Mouse (Mus musculus): ENCODE results near the gene Nfkbid. TPM values are rescaled to one million over a fixed set of nuclear protein-coding genes. Genes with fewer than 3 reads are reported as not detected.

Gene Nfkbid
- 0.40 and 0.80 TPM in 2 replicates for polyA plus RNA-seq (2021; fragmentation: Nextera tagmentation)
- long read RNA-seq, experiment 1, result 0 reads
- long read RNA-seq, experiment 2, partial matches to known transcripts, result 2 of 12 reads
- long read RNA-seq, experiment 2, other reads (novel, unspliced or antisense), result 7 of 12 reads

DNA sequence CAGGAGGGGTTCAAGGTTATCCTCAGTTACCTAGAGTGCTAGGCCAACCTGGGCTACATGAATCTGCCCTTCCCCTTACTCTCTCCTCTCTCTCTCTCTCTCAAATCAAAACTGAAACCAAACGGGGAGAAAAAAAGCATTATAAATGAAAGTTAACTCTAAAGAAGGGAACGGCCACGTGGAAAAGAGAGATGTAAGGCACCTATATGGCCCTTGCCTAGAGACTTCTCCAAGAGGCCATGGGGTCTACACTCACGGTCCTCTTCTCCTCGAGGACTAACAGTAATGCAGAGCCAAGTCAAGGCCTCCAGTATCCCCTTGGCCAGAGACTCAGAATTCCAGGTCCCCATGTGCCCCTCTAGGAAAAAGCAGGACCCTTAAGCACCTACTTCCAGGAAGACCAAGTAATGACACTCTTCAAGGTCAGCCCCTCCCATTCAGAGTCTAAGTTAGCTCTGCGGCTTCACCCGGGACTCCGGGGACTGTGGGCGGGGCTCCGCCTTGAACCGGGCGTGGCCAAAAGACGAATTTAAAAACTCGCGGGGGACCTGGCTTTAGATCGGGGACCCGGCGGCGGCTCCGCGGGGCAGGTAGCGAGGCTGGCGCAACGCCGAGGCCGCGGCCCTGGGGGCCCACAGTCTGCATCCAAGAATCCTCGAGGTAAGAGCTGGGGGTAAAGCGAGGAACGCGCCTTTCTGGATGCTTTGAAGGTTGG lies at the start of gene Nfkbid:
TSS of gene Nfkbid (plus strand) at position 558 of the 715 bp plus-strand sequence.

DNA sequence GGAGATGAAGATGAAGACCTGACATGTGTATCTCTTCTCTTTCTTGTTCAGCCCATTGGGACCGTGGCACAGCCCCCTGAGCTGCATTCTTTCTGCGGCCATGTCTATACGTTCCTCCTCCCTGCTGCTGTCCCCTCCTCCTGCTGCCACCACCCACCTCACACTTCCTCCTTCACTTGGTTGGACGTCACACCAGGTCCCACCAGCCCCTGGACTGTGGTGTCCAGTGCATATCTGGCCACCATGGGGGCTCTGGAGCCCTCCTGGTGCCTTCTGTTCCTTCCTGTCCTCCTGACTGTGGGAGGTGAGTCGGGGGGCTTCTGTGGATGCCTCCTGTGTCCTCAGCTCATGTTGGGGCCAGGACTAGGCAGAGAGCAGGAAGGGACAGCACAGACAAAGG lies 7.9 kb upstream of the Nfkbid start, which contains the start of gene Tyrobp:
TSS of gene Tyrobp (plus strand) at position 165 of the 400 bp plus-strand sequence.

DNA sequence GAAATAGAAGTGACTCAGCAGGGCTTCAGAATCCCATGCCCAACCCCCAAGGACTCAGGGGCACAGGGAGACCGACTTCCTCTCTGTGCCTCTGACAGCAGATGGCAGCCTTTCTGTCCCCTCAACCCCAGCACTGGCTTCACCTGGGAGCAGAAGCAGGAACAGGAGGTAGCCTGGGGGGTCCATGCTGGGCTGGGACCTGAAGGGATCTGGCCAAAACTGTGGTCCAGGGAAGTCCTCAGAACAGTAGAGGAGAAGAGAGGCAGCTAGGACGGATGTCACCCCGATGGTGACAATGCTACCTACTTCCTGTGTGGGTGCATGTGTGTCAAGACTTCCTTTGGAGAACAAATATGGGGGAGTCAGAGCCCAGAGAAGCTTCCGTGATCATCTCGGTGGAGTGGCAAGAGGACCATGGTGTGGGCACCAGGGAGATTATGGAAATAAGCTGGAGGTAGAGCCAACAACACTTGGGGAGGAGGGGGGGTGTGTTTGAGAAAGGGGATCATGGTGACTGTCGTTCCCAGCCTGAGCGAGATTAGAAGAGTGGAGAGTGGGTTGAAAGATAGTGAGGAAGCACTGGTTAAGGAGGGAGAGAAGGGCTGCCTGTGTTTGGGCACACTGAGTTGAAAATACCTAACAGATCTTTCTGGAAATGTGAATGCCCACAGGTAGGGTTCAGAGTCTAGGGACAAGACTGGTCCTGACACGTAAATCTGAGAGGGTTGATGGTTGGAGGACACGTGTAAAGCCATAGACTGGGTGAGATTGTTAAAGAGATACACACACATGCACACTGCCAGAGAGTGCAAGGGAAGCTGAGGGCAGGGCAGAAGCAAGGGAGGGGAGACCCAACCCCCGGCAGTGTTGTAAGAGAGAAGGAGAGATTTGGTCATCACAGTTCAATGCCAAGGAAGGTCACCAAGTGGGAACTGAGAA lies 1.7 kb upstream of the Nfkbid start, which contains the start of gene Hcst:
TSS of gene Hcst (minus strand) at position 294 of the 939 bp plus-strand sequence.

DNA sequence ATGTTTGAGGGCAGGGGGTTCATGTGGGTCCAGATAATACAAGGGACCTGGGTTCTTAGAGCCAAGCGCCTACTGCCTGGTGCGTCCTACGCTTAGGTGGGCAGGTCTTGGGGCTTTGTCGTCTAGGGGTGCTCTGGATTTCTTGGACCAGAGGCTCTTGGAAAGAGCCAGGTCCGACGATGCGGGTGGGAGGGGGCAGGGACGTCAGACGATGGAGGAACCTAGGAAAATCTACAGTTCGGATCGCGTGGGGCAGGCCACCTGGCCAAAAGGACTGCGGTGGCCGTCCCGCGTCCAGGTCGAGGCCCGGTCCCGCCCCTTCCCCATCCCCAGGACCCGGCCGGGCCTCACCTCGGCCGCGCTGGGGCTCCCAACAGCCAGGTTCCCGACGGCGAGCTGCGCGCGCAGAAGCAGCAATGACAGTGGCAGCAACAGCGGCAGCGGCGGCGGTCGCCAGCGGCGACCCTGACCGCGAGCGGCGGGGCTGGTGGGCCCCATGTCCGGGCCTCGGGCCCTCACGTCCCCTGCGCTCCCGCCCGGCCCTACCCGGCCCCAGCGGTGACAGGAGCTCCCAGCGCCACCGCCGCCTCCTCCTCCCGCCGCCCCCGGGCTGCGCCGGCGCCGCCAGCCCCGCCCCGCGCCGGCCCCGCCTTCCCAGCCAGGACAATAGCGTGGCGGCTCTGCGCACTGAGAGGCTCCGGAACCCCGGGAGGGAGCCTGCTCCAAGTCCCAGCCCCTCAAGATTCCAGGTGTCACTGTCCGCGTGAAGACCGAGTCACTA lies 23.6 kb downstream of the Nfkbid start, which contains the start of gene Aplp1:
TSS of gene Aplp1 (minus strand) at position 565 of the 781 bp plus-strand sequence.

DNA sequence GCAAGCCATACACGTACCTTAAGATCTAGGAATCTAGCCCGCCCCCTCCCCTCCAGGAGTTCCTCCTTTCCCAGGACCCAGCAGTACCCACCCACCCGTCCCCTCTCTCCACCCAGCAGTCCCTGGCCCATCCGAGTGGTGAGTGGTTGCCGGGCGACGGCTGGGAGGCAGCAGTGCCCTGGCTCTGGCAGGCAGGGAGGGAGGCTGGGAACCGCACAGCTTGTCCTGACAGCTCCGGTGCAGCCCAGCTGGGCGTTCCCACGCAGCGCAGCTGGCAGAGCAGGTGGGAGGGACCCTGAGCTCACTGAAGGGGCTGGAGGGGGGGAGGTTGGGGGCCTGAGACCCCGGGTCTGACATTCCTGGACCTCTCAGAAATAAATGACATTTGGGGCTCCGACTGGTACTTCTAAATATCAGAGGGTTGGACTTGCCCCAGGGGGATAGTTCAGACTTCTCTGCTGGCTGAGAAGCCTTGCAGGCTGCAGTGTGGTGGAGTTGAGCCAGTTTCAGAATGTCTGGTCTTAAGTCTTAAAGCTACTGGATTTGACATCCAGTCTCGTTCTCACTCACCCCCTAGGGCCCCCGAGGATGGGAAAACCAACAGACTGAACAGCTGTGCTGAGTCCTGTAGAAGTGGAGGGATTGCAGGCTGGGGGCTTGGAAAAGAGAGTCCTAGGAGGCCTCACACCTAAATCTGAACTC lies 36.2 kb downstream of the Nfkbid start, which contains the start of the genes Kirrel2 and Nphs1:
TSS of gene Kirrel2 (minus strand) at position 62 of the 702 bp plus-strand sequence.
TSS of gene Nphs1 (plus strand) at position 687 of the 702 bp plus-strand sequence.

Other genes starting within 250 kb of the Nfkbid start
- gene Cox7a1, start 237.6 kb upstream of the Nfkbid start, polyA plus RNA-seq (2021; fragmentation: Nextera tagmentation), result 13.4 and 28.5 TPM in 2 replicates
- 39.7 and 41.1 TPM in 2 replicates for gene Capns1, start 222.9 kb upstream of the Nfkbid start, polyA plus RNA-seq (2021; fragmentation: Nextera tagmentation)
- gene Polr2i, start 189.8 kb upstream of the Nfkbid start, polyA plus RNA-seq (2021; fragmentation: Nextera tagmentation), result 144 and 151 TPM in 2 replicates
- 265 and 278 TPM in 2 replicates for gene Tbcb, start 189.5 kb upstream of the Nfkbid start, polyA plus RNA-seq (2021; fragmentation: Nextera tagmentation)
- not detected in 2 replicates for gene Ovol3, start 186.0 kb upstream of the Nfkbid start, polyA plus RNA-seq (2021; fragmentation: Nextera tagmentation)
- gene Thap8, start 141.6 kb upstream of the Nfkbid start, polyA plus RNA-seq (2021; fragmentation: Nextera tagmentation), result 0.13 and 0.30 TPM in 2 replicates
- 0.25 and 0.58 TPM in 2 replicates for gene Wdr62, start 141.3 kb upstream of the Nfkbid start, polyA plus RNA-seq (2021; fragmentation: Nextera tagmentation)
- gene Clip3, start 130.0 kb upstream of the Nfkbid start, polyA plus RNA-seq (2021; fragmentation: Nextera tagmentation), result 160 and 231 TPM in 2 replicates
- gene Alkbh6, start 113.0 kb upstream of the Nfkbid start, polyA plus RNA-seq (2021; fragmentation: Nextera tagmentation), result 140 and 144 TPM in 2 replicates
- gene Syne4, start 106.9 kb upstream of the Nfkbid start, polyA plus RNA-seq (2021; fragmentation: Nextera tagmentation), result 0.33 and 0.63 TPM in 2 replicates
- gene E130208F15Rik, start 100.0 kb upstream of the Nfkbid start, polyA plus RNA-seq (2021; fragmentation: Nextera tagmentation), result 3.0 and 4.7 TPM in 2 replicates
- gene Sdhaf1, start 97.8 kb upstream of the Nfkbid start, polyA plus RNA-seq (2021; fragmentation: Nextera tagmentation), result 22.3 and 23.3 TPM in 2 replicates
- 4.7 and 4.8 TPM in 2 replicates for gene Lrfn3, start 59.0 kb upstream of the Nfkbid start, polyA plus RNA-seq (2021; fragmentation: Nextera tagmentation)
- gene Tyrobp, start 8.0 kb upstream of the Nfkbid start, polyA plus RNA-seq (2021; fragmentation: Nextera tagmentation), result 120 and 125 TPM in 2 replicates
- gene Hcst, start 1.9 kb upstream of the Nfkbid start, polyA plus RNA-seq (2021; fragmentation: Nextera tagmentation), result 2.7 and 3.0 TPM in 2 replicates
- 316 and 379 TPM in 2 replicates for gene Aplp1, start 23.8 kb downstream of the Nfkbid start, polyA plus RNA-seq (2021; fragmentation: Nextera tagmentation)
- 1.9 and 2.2 TPM in 2 replicates for gene Kirrel2, start 36.0 kb downstream of the Nfkbid start, polyA plus RNA-seq (2021; fragmentation: Nextera tagmentation)
- gene Nphs1, start 36.6 kb downstream of the Nfkbid start, polyA plus RNA-seq (2021; fragmentation: Nextera tagmentation), result 0.90 and 0.92 TPM in 2 replicates
- gene Prodh2, start 71.9 kb downstream of the Nfkbid start, polyA plus RNA-seq (2021; fragmentation: Nextera tagmentation), result not detected in 2 replicates
- 43.0 and 61.1 TPM in 2 replicates for gene Arhgap33, start 113.3 kb downstream of the Nfkbid start, polyA plus RNA-seq (2021; fragmentation: Nextera tagmentation)
- gene Hspb6, start 130.4 kb downstream of the Nfkbid start, polyA plus RNA-seq (2021; fragmentation: Nextera tagmentation), result 6.1 and 6.3 TPM in 2 replicates
- 1.2 and 4.0 TPM in 2 replicates for gene Proser3, start 130.6 kb downstream of the Nfkbid start, polyA plus RNA-seq (2021; fragmentation: Nextera tagmentation)
- 65.8 and 69.9 TPM in 2 replicates for gene Lin37, start 138.1 kb downstream of the Nfkbid start, polyA plus RNA-seq (2021; fragmentation: Nextera tagmentation)
- gene U2af1l4, start 141.6 kb downstream of the Nfkbid start, polyA plus RNA-seq (2021; fragmentation: Nextera tagmentation), result 122 and 127 TPM in 2 replicates
- 0.33 and 0.40 TPM in 2 replicates for gene Gm49396, start 141.6 kb downstream of the Nfkbid start, polyA plus RNA-seq (2021; fragmentation: Nextera tagmentation)
- 190 and 201 TPM in 2 replicates for gene Psenen, start 141.9 kb downstream of the Nfkbid start, polyA plus RNA-seq (2021; fragmentation: Nextera tagmentation)
- gene Igflr1, start 143.7 kb downstream of the Nfkbid start, polyA plus RNA-seq (2021; fragmentation: Nextera tagmentation), result 0.46 and 0.69 TPM in 2 replicates
- gene Kmt2b, start 167.0 kb downstream of the Nfkbid start, polyA plus RNA-seq (2021; fragmentation: Nextera tagmentation), result 1.4 and 3.8 TPM in 2 replicates
- 0.23 and 0.30 TPM in 2 replicates for gene Zbtb32, start 177.2 kb downstream of the Nfkbid start, polyA plus RNA-seq (2021; fragmentation: Nextera tagmentation)
- not detected in 2 replicates for gene Upk1a, start 191.1 kb downstream of the Nfkbid start, polyA plus RNA-seq (2021; fragmentation: Nextera tagmentation)
- gene Cox6b1, start 204.4 kb downstream of the Nfkbid start, polyA plus RNA-seq (2021; fragmentation: Nextera tagmentation), result 2,257 and 2,565 TPM in 2 replicates
- gene Etv2, start 214.1 kb downstream of the Nfkbid start, polyA plus RNA-seq (2021; fragmentation: Nextera tagmentation), result not detected in 2 replicates
- 136 and 146 TPM in 2 replicates for gene Rbm42, start 228.6 kb downstream of the Nfkbid start, polyA plus RNA-seq (2021; fragmentation: Nextera tagmentation)
- 3.7 and 4.0 TPM in 2 replicates for gene Haus5, start 243.3 kb downstream of the Nfkbid start, polyA plus RNA-seq (2021; fragmentation: Nextera tagmentation)
- not detected in 2 replicates for gene Pmis2, start 249.9 kb downstream of the Nfkbid start, polyA plus RNA-seq (2021; fragmentation: Nextera tagmentation)

All from layer of hippocampus, adult 6 months (tissue).